Mouse (Mus musculus) yolk sac, embryonic 10.5 days (tissue): Measurements from ENCODE around the gene Fank1.
"Not testable (repeated sequence)": the region's sequence is repeated elsewhere in the genome, so short reads cannot be mapped to it uniquely, and the experiment has no call there.

Experiments used
- DNase-seq: peaks from one replicate; pipeline ENCODE4 v3.0.0-alpha.2; 2017; ENCODE audit warnings: low spot score

The Fank1 gene

DNA sequence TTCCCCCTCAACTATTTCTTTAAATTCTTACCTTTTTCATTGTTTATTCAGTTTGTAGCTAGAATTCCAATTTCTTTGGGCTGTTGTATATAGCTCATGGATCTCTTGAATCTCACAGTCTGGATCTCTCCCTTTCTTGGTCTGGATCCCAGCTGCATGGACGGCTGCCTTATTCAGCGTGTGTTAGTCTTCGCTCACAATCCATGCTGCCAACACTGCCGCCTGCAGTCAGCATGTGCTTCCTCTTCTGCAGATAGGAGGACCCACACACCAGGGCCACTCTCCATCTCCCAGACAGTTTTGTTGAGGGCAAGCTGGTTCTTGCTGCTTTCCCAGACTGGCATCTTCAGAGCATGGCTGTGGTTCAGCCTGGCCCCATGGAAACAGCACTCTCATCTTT is 62.9 kb downstream of the Fank1 start:
- DNase-seq = no peak

DNA sequence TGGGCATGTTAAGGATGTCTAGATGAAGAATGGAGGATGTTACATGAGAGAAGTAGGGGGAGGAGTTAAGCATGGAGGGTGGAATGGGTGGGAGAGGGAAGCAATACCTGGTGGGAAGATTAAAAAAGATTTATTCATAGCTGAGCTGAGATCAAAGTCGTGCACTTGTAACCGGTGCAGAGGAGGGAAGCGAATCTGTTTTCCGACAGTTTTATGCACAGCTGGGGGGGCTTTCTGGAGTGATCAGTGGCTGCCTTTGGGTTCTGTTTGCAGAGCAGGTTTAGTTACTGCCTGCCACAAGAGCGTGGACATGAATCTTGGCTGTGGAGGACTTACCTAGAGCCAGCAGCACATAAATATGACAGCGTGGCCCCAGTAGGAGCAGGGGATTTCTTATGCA is 65.4 kb downstream of the Fank1 start:
- no peak for DNase-seq

DNA sequence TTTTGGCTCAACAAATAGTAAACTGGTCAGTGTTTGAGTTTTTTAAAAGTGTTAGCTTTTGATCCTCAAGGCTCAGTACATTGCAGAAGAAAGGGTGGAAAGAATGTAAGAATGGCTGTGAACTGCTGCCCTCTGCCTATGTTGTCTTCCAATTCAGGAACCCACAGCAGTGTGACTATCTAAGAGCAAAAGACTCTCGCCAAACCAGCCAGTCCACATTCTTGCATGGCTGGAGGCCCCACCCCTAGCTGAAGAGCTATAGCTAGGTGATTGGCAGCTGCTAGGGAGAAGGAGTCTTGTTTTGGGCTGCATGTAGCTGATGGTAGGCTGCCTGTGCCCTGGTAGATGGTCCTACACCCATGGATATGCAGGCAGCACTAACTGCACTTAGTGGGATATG is 70.5 kb downstream of the Fank1 start:
- DNase-seq = no peak

DNA sequence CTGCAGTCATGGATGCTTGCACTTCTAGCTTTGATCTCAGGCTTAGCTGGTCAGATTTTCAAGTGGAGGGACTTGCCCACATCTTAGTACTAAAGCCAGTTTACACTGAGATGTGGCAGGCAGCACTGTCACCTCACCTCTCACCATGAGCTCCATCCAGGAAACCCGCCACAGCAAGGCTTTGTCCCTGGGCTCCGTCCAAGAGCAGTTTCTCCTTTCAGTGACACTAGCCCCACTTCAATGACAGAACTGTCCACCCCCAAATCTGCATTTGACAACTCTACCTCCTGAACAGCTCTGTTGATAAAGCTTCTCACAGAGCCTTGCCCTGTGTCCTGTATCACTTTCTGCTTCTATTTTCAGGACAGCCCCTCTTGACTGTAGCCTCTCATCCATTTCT is 71.5 kb downstream of the Fank1 start:
- no peak for DNase-seq

DNA sequence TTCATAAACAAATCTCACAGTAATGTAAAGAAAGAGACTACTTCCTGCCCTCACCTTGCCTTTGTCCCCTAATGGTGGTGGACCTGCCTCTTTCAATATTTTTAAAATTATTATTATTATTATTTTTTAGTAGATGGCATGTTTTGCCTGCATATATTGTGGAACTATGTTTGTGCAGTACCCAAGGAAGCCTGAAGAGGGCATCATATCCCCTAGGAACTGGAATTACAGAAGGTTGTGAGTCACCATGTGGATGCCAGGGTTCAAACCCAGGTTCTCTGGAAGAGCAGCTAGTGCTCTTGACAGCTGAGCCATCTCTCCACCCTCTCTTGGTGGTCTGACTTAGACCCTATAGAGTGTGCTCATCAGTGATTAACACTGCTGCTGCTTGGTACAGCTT is 74.1 kb downstream of the Fank1 start:
- DNase-seq = no peak

DNA sequence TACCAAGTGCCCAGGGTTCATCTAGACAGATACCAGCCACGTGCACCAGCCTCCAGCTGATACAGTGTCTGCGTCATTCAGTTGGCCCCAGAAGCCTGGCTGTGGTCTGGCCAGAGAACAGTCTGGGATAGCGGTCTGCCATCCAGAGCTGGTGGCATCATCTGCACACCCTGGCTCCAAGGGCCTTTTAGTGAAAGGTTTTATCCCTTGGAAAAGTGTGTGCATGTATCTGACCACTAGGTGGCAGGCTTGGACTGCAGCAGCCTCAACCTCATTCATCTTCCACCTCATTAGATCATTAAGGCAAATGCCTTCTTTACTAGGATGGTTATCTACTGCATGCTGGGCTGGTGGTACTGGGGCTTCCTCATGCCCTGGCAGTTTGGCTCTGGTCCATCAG is 79.6 kb downstream of the Fank1 start:
- DNase-seq = peak; percentile 54

DNA sequence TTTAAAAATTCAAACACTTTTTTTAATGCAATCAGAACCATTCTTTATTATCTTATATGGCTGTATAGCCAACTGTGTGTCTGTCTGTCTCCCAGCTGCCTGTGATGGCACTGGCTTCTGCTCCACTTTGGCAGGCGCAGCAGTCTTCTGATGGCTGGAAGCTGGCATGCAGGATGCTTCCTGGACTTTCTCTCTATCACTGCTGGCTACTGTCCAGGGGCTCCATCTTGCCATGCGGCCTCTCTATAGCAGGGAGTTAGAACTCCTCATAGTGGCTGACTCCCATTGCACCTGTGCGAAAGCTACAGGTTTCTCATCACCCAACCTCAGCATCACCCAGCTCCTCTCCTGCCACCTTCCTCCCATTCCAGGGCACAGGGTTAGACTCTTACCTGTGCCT is 81.8 kb downstream of the Fank1 start:
- DNase-seq = no peak

DNA sequence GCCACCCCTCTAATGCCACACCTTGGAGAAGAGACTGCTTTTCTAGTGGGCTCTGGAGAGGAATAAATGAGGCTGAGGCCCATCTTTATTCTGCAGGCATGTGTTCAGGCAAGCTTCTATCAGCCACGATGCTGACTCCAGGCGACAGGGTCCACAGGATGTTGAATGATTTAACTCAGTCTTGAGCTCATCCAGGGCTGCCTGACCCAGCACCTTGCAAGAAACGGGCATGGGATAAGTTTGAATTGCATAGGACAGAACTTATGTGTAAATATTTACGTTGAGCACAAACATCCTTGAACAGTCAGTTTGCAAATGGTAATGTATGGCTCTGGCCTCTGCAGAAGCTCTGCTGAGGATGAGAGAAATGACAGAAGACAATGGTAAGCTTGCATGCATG is 82.9 kb downstream of the Fank1 start:
- DNase-seq = peak; percentile 24

DNA sequence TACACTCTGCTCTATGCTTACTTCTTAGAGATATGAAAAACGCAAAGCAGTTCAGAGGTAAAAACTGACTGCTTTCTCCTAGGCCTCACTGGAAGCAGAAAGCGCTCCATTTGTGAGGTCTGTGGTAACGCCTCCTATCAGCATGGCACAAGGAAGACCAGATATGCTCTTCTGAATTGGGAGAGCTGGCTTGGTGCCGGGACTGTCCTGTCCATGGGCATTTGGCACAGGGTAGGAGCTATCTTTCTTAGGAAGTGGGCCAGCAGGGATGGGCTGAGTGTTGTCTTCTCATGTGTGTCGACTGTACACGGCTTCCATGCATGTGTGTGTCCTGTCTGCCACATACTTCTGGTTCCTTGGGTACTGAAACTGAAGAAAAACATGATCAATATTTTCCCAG is 85.6 kb downstream of the Fank1 start:
- no peak for DNase-seq

DNA sequence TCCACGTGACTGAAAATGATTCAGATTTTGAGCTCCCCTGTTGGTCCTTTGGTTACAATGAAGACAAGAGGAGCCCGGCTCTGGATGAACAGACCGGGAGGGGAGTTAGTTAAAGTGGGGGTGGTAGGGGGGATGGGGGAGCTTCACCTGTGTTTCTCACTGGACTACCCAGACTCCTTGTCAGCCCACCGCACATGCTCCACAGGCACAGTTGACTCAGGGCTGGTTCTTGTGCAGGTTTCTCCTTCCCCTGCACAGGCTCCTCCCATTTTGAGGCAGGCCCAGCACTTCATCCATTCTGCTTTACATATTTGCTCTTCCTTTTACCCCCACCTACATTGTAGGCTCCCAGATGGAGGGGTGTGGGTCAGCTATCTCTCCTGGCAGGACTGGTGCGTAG is 86.1 kb downstream of the Fank1 start:
- DNase-seq = no peak

DNA sequence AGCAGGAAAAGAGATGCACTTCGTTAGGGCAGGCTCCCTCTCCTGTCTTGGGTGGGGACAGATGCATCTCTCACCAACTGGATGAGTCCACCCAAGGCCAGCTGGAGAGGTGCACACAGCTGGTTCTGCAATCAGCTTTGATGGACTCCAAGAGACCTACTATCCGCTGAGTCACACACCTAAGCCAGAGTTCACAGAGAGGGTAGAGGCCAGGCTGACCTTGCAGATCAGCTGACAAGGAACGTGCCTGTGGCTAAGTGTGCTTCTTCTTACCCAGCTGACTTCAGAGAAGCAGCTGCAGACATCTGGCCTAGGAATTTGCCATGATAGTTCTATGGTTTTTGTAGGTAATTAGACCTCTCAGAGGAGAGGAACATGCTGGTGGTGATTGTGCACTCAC is 86.5 kb downstream of the Fank1 start:
- no peak for DNase-seq

DNA sequence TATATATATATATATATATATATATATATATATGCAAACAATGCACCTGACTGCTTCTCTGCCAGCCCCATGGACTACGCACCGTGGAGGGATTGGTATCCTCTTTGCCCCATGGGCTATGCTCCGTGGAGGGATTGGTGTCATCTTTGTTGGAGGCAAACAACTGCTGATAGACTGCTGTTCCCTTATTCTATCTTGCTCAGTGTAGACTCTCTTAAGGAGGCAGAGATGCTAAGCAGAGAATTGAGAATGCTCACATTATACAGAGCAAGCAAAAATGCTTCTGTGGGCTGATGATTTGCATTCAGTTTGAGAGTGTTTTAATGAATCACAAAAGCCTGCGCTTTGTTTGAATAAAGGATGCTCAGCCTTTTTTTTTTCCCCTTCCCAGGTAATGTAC is 87.0 kb downstream of the Fank1 start:
- no peak for DNase-seq

DNA sequence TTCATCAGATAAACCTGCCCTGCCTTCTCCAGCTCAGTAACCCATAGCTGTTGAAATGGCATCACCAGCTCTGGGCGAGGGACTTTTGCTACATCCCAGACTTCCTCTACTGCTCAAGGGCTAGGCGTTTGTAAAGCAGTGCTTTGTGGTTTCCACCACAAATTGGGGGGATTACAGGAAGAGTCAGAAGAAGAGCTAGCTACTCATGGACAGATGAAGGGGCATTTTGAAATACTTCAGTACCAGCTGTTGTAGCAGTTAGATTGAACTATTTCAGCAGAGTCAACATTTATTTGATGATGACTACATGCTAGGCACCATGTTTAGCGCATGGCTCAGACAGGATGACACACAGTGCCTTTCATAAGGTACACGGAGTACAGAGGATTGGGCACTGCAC is 93.6 kb downstream of the Fank1 start:
- no peak for DNase-seq

DNA sequence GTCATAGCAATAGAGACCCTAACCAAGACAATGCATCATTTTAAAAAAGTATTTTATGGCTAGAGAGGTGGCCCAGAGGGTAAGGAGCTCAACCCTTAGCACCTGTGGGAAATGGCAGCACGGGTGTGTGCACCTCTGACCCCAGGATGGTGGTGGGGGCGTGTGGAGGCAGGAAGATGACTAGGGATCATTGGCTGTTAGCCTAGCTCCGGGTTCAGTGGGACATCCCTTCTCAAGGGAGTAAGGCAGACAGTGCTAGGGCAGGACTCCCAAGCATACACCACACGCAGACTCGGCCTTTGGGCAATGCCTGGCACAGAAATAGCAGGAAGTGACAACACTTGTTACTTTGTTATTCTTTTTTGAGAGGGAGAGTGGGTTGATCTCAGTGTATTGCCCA is 96.0 kb downstream of the Fank1 start:
- no peak for DNase-seq

DNA sequence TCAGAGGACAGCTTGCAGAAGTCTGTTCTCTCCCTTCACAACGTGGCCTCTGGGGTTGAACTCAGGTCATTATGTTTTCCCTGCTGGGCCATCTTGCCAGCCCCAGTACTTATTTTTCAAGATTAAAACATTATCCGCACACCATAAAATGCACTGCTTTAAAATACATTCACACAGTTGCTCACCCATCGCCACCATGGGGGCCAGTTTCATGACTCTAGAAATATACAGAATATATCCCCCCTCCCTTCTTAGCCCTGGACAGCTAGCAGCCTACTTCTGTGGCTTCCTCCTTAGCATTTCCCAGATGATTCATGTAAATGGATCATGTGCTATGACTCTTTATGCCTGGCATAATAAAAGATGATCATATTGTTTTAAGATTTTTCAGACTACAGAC is 99.5 kb downstream of the Fank1 start:
- no peak for DNase-seq

DNA sequence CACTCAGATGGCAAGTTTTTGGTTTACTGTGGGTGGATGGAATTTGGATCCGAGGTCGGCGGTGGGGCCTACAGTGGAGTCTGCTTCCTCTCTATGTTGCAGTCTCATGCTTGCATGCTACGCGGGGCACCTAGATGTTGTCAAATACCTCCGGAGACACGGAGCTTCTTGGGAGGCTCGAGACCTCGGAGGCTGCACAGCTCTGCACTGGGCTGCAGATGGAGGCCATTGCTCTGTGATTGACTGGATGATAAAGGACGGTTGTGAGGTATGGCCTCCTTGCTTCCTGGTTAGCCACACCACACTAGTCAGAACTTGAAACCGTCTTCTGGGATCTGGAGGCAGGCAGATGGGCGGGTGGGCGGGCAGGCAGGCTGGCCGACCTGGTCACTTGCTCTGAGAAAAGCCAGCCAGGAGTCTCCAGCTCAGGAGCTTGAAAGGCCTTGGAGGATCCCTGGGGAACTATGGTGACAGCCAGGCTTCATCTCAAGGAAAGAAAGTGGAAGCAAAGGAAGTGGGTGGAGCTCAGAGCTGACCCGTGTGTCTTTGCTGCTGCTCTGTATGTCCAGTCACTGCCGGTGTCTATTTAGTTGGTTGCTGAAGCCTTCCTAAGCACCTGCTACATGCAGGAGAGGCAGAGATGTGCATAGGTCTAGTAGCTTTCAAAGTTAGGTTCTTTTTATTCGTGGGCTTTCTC is 100.1 kb downstream of the Fank1 start:
- DNase-seq = no peak

DNA sequence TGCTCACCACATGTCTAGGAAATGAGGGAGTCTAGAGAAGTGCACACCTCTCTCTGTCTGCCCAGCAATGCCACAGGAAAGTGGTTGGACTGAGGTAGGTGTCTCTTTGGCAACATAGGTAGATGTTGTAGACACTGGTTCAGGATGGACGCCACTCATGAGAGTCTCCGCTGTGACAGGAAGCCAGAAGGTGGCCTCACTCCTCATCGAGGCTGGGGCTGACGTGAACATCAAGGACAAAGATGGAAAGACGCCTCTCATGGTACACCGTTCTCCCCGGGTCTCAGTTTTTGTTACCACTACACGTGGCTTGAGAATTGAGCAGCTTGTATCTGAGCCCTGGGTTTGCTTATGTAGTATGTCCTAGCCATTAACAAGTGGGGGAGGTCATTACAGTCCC is 103.1 kb downstream of the Fank1 start:
- no peak for DNase-seq

DNA sequence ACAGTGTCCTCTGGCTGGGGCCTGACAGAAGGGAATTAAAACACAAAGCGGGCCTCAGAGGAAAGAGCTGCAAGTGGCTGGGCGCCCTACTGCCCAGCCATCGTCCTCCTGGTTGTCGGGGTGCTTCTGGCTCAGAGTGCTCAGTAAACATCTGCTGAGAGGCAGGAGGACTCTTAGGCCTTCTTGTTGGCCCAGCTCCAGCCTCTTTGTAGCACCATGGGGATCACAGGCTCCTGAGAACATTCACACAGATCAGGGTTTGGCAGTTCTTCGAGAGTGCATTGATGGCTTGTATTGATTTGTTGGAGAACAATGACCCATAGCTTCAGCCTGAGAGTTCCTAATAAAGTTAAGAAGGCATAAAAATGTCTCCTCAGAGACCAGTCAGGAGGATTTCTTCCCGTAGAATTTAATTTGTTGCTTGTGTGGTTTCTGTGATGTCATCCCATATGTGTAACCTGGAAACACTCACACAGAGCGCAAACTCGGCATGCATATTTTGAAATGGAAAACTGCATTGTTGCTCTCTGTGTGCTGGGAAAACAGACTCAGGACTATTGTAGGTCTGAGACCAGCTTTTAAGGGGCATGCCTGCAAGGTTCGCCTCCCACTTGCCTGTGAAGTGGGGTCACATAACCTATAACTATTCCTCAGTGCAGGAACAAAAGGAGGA is 108.2 kb downstream of the Fank1 start:
- DNase-seq = not testable (repeated sequence)

DNA sequence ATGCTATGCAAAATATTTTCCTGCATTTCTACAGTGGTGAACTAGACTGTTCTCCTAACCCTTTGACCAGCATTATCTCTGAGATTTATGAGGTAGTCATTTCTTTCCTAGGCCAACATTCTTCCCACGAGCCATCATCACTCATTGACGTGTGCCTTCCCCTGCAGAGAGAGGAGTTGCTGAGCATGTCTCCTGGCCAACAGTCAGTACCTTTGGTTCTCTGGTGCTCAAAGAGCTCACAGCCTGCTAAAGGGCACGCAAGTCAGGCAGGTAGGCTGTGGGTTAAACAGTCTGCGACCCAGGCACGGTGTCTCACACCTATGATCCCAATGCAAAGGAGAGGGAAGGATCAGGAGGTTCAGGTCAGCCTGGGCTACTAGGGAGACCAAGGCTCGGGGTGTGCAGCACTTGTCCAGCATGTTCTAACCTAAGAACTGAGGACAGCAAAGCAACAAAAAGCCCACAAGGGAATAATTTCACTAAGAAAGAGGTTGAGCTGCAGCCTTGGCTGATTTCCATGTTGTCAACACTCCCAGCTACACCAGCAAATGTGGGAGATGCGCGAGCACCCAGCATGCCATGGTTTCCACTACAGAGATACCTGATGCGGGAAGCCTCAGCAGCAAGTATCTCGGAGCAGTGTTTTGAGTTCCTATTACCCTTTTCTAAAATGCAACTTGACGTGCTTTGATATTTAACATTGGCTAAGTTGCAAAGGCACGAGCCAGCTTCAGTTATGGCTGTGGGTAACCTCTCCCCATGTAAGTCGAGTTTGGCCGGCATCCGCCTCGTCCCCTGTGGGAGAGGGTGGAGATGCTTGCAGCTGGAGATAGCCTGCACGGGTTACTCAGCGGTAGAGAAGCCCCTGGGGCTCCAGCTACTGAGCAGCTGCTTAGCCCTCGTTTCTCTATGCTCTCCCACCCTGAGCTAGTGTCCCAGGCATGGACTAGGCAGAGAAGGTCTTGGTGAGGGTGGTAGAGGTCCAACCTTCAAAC is 112.6 kb downstream of the Fank1 start:
- no peak for DNase-seq

DNA sequence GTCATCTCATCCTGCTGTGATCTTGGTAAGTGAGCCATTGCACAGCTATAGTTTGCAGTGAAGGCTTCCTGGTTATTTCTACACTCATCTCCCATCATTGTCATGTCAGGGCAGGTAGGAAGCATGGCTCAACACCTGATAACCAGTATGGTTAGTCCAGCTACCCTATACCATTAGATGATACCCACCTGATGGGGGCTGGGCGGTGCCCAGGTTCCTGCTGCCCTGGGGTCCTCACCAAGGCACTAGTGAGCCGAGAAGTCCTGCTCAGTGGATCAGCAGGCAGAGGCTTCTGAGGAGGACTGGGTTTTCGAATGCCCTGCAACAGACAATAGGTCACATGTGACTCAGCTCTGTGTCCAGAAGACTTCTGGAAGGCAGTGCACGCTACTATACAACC is 113.3 kb downstream of the Fank1 start:
- no peak for DNase-seq

DNA sequence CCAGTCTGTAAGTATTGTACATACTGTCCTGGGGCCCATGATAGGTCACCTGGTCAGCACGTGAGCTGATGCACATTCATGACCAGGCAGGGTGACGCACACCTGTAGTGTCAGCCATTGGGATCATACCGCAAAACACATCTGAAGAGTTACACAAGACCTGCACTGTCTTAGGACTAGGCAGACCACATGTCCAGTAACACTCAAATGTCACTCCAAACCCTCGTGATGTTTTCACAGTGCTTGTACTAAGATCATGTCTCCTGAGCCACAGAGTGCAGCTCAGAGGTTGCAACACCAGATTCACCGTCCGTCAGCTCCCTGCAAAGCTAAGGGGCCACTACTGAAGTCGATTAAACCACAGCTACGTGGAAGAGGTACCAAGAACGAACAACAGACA is 114.6 kb downstream of the Fank1 start:
- DNase-seq = no peak

DNA sequence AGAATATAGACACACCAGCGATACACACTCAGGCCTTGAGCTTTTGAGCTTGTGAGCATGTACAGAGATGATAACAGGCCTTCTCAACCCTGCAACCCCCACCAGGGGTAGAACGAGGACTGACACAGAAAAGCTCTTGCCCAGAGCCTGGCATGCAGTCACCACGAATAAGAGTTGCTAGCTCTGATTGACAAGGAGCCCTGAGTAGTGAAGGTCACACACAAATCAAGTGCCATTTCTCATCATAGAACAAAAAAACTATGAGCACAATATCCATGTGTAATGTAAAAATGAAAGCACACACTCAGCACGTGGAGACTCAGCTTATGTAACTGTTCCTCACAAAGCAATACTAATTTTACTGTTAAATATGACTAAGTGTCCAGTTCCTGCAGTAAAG is 115.1 kb downstream of the Fank1 start:
- no peak for DNase-seq

DNA sequence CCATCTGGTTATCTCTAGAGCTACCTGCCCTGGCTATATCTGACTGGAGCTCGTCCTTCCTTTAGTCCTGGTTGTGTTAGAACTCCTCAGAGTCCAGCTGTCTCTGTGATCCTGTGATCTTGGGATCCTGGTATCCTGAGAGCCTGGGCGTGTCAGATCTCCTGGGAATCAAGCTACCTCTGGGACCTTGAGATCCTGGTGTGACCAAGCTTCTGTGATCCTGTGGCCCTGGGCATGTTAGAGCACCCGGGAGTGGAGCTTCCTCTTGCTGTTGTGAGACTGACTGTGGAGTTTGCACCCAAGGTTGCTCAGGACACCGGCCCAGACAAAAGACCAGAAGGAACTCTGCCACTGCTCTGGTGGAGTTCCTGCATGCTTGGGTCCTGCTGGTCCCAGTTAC is 122.7 kb downstream of the Fank1 start:
- DNase-seq = no peak
